Mouse (Mus musculus): ENCODE results near the gene Glod4. TPM values are rescaled to one million over a fixed set of nuclear protein-coding genes. Genes with fewer than 3 reads are reported as not detected.

Gene Glod4
- 14.7 TPM for total RNA-seq (2023)

DNA sequence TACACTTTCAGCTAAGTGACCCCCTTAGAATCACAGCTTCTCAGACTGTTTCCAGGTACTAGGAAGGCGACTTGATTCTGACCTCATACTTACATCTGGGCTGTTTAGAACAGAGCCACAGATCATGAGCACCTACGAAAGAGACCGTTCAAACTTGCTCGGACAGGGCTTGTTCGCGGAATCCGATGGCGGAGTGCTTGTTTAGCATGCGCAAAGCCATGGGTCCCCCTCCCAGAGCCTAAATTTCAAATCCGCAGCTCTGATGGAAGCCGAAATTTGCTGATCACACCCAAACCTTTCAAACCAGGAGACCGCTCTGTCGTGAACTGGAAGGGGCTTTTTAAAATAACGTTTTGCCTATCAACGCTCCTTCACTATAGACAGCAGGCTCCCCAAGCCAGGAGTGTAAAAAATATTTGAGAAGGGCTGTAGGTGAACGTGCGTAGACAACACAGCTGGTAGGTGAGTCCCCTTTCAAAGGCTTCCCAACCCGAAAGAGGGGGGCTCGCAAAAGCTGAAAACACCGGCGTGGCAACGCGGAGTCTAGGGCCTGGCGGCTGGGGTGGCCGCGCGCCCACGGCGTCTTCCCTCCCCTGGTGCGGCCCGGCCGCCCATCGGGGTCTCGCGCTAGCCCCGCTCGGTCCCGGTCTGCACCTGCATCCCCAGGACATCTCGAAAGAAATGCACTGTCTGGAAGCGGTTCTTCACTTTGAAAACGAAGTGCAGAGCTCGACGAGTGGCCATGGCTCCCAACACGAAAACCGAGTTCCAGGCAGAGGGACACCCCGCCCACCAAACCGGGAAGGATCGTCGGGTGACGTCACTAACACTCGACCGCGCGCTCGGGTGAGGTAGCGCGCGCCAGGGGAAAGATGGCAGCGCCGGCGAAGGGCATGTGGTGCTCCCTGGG is at the start of gene Glod4, which contains the start of gene Mrm3:
Gene Glod4 (minus strand): TSS at position 825 of the 910 bp plus-strand sequence.
Gene Mrm3 (plus strand): TSS at position 815 of the 910 bp plus-strand sequence.

DNA sequence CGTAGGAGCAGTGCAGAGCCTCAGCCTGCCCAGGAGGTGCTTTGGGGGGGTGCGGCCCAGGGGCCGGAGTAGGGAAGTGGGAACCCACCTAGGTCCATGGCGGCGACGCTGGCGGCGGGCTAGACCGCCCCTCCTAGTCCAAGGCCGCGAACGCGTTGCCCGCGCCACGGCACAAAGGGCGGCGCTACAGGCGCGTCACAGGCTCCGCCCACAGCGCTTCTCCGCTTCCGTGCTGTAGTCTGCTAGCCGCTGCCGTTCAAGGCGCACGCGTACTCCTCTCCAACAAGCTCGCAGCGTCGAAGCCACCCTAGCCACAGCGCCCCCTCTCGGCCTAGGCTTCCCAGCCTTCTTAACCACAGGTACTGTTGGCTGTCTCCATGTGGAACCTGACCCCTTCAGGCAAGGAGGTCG is 26.1 kb downstream of the Glod4 start, which contains the start of the genes Dbil5 and Gemin4:
Gene Dbil5 (plus strand): TSS at position 219 of the 411 bp plus-strand sequence.
Gene Gemin4 (minus strand): TSS at position 275 of the 411 bp plus-strand sequence.

DNA sequence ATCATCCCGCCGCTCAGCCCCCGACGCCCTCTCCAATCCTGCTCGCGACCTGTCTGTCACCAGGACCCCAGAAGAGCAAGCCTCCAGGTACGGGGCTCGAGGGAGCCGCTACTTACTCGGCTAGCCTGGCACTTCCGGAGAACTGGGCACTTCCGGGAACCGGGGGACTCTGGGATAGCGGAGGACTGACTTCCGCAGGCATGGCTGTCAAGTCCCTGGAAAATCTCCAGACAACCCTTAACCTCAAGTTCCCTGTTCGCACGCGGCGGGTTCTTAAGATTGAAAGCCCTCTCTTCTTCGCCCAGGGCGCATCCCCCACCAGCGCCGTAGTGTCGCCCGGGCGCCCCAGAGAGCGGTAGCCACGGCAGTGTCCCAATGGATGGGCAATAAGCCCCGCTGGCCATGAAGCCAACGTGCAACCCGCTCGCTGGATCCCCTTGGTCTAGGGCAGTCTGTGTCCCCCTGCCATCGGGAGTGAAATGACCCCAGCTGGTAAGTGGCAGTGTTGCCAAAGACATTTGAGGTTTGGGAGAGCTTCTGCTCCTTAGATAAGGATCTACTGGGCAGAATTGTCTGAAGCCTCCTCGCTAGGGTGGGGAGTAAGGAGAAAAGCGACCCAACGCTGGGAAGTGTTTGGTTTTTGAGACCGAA is 63.9 kb downstream of the Glod4 start, which contains the start of the genes Vps53 and Fam57a:
Gene Vps53 (minus strand): TSS at position 153 of the 651 bp plus-strand sequence.
Gene Fam57a (plus strand): TSS at position 177 of the 651 bp plus-strand sequence.

Other genes with a start within 250 kb of the Glod4 start
- gene 1700016K19Rik, start 243.8 kb downstream of the Glod4 start, total RNA-seq (2023): not detected
- gene Rflnb, start 215.9 kb downstream of the Glod4 start, total RNA-seq (2023): 72.9 TPM
- gene Vps53, start 64.1 kb downstream of the Glod4 start, total RNA-seq (2023): 59.5 TPM
- 3.7 TPM for gene Fam57a, start 64.1 kb downstream of the Glod4 start, total RNA-seq (2023)
- not detected for gene Dbil5, start 26.1 kb downstream of the Glod4 start, total RNA-seq (2023)
- gene Gemin4, start 26.1 kb downstream of the Glod4 start, total RNA-seq (2023): 4.7 TPM
- 13.3 TPM for gene Mrm3, start within 50 bp of the Glod4 start, total RNA-seq (2023)
- 7.4 TPM for gene Nxn, start 155.4 kb upstream of the Glod4 start, total RNA-seq (2023)
- 14.7 TPM for gene Timm22, start 163.2 kb upstream of the Glod4 start, total RNA-seq (2023)